Mouse (Mus musculus) liver, postnatal 0 days (tissue): ENCODE measurements at regions not wholly inside any gene's neighbourhood (a gene's known extent, or its start where the extent isn't known, plus 50 kb on each side); places are given as distances from the start of the nearest gene placed in this dataset.

ENCODE experiments used
- CTCF ChIP-seq: sonication (generic); IDR thresholded peaks from 2 replicates; pipeline ENCODE4 v1.5.1; 2016; ENCODE audit warnings: antibody characterized with exemption, low read depth
- EP300 ChIP-seq: IDR thresholded peaks from 2 replicates; pipeline ENCODE4 v1.6.1; 2016; ENCODE audit warnings: antibody characterized with exemption, low read depth, mild to moderate bottlenecking

- no peak for TF ChIP-seq CTCF
- TF ChIP-seq EP300, result no peak
Observed at GRCm38 (mm10) chr9:47426712-47427111, 103.3 kb upstream of the Cadm1 start.
